Mouse (Mus musculus) embryonic facial prominence, embryonic 14.5 days (tissue): ENCODE measurements at regions not wholly inside any gene's neighbourhood (a gene's known extent, or its start where the extent isn't known, plus 50 kb on each side); places are given as distances from the start of the nearest gene placed in this dataset.
A peak's percentile ranks its signal among the peaks of the same experiment; 100 is the strongest.

ENCODE experiments used
- ATAC-seq: fragments of 200-750 bp; cut with Nextera tagmentation; 2 replicates; pipeline ENCODE4 v1.8.0; 2017; ENCODE audit warnings: low read depth, moderate number of reproducible peaks, moderate TSS enrichment
- DNase-seq: peaks from one replicate; pipeline ENCODE4 v3.0.0-alpha.2; 2015; ENCODE audit warnings: low spot score
- H3K27ac ChIP-seq: fragments of 300-500 bp; sonication (generic); replicated peaks from 2 replicates; pipeline ENCODE4 v1.5.1; 2014; ENCODE audit warnings: low read depth, mild to moderate bottlenecking, low read length, moderate library complexity
- H3K27me3 ChIP-seq: fragments of 300-500 bp; sonication (generic); replicated peaks from 2 replicates; pipeline ENCODE4 v1.6.1; 2014; ENCODE audit warnings: low read length; ENCODE audit not compliant: control insufficient read depth, insufficient read depth
- H3K36me3 ChIP-seq: fragments of 300-500 bp; sonication (generic); 2 replicates; pipeline ENCODE4 v1.6.1; 2014; ENCODE audit warnings: low read length, mixed read lengths; ENCODE audit not compliant: control insufficient read depth, insufficient read depth
- H3K4me1 ChIP-seq: fragments of 300-500 bp; sonication (generic); 2 replicates; pipeline ENCODE4 v1.6.1; 2014; ENCODE audit warnings: antibody characterized with exemption, low read length; ENCODE audit not compliant: control insufficient read depth, insufficient read depth
- H3K4me2 ChIP-seq: fragments of 300-500 bp; sonication (generic); 2 replicates; pipeline ENCODE4 v1.6.1; 2014; ENCODE audit warnings: low read depth, mild to moderate bottlenecking, low read length, moderate library complexity, mixed read lengths
- H3K4me3 ChIP-seq: fragments of 300-500 bp; sonication (generic); 2 replicates; pipeline ENCODE4 v1.5.1; 2014; ENCODE audit warnings: low read depth, mild to moderate bottlenecking, low read length
- H3K9ac ChIP-seq: fragments of 300-500 bp; sonication (generic); 2 replicates; pipeline ENCODE4 v1.6.1; 2014; ENCODE audit warnings: low read depth, mild to moderate bottlenecking, low read length, moderate library complexity, mixed read lengths
- H3K9me3 ChIP-seq: fragments of 300-500 bp; sonication (generic); 2 replicates; pipeline ENCODE4 v1.6.1; 2016; ENCODE audit warnings: low read length; ENCODE audit not compliant: control insufficient read depth
- WGBS: fragments of 180-500 bp; shearing (Covaris S2); extraction: QIAGEN DNeasy Blood & Tissue Kit; methylation state at CpG from one replicate; pipeline ENCODE4 v1.1.7; 2014; 5-methylcytosine and 5-hydroxymethylcytosine counted together

DNA sequence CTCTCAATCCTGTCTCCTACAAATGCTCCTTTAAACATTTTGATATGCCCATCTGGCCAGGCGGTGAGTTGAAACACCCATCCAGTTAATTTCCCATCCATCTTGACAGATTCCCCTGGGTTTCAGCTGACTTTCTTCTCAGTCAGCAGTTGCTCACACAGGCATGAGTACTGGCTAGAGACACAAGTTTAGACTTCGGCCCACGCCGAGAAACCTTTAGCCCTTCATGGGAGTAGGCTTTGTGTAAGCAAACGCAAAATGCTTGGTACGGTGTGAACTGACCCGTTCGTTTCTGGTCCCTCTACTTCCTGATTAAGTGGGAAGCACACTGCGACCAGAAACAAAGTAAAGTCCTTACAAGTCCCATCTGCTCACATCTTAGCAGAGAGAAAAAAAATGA, 401.6 kb downstream of the Rapgef2 start:
- no peak overlapping the region for H3K9ac ChIP-seq
- no peak overlapping the region for H3K27ac ChIP-seq
- no peaks in the 10 kb centered on the region for H3K27me3 ChIP-seq
- no peak overlapping the region for H3K4me3 ChIP-seq
- H3K9me3 ChIP-seq = no peaks in the 10 kb centered on the region
- DNase-seq (no peak), ATAC-seq (no peak)
- no peak overlapping the region for H3K4me2 ChIP-seq
- no peaks in the 10 kb centered on the region for H3K36me3 ChIP-seq
- 76% methylated on average over 9 of the region's 9 CpGs for WGBS
- no peaks in the 10 kb centered on the region for H3K4me1 ChIP-seq

GRCm38 (mm10) chr3:78884029-78884428, 402.3 kb downstream of the Rapgef2 start:
- H3K9ac ChIP-seq = no peak overlapping the region
- no peaks in the 10 kb centered on the region for H3K4me1 ChIP-seq
- ATAC-seq = no peak
- DNase-seq = no peak
- WGBS = 80% methylated on average over 11 of the region's 11 CpGs
- no peaks in the 10 kb centered on the region for H3K36me3 ChIP-seq
- no peak overlapping the region for H3K27ac ChIP-seq
- H3K4me2 ChIP-seq = no peak overlapping the region
- H3K27me3 ChIP-seq = no peaks in the 10 kb centered on the region
- no peaks in the 10 kb centered on the region for H3K9me3 ChIP-seq
- no peak overlapping the region for H3K4me3 ChIP-seq

GRCm38 (mm10) chr3:78880072-78880471, 406.2 kb downstream of the Rapgef2 start:
- no peak for ATAC-seq
- no peak for DNase-seq
- Histone ChIP-seq H3K36me3 (no peaks in the 10 kb centered on the region), H3K4me1 (no peaks in the 10 kb centered on the region), H3K9me3 (no peaks in the 10 kb centered on the region), H3K27ac (no peak overlapping the region), H3K4me3 (no peak overlapping the region), H3K4me2 (no peak overlapping the region), H3K9ac (no peak overlapping the region), H3K27me3 (no peaks in the 10 kb centered on the region)
- 90% methylated on average over 13 of the region's 13 CpGs for WGBS

DNA sequence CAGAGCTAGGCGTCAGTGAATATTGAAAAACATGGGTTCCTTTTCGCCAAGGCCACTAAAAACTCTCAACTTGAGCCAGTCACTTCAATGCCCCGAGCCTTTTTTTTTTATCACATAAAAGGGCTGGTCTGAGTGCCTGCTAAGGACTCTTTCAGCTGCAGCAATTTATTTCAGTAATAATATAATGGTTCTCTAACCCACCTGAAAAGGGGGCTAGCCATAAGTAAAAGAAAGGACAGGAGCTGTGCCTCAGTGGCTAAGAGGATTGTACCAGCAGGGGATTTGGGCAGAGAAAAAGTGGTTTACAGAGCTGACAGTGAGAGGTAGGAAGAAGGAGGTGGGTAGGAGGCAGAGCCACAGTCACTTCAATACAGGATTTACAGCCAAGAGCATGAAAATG, 409.0 kb downstream of the Rapgef2 start:
- WGBS = 63% methylated on average over 3 of the region's 3 CpGs
- ATAC-seq (no peak), DNase-seq (no peak)
- Histone ChIP-seq H3K9ac (no peak overlapping the region), H3K4me2 (no peak overlapping the region), H3K9me3 (no peaks in the 10 kb centered on the region), H3K27me3 (no peaks in the 10 kb centered on the region), H3K4me1 (no peaks in the 10 kb centered on the region), H3K4me3 (no peak overlapping the region), H3K27ac (no peak overlapping the region), H3K36me3 (no peaks in the 10 kb centered on the region)

GRCm38 (mm10) chr3:78866896-78867295, 419.4 kb downstream of the Rapgef2 start:
- Histone ChIP-seq H3K27me3 (no peaks in the 10 kb centered on the region), H3K36me3 (no peaks in the 10 kb centered on the region), H3K4me2 (no peak overlapping the region), H3K4me1 (no peaks in the 10 kb centered on the region), H3K9ac (no peak overlapping the region), H3K4me3 (no peak overlapping the region), H3K27ac (no peak overlapping the region), H3K9me3 (no peaks in the 10 kb centered on the region)
- DNase-seq (no peak), ATAC-seq (no peak)
- WGBS = 79% methylated on average over 1 of the region's 1 CpGs

DNA sequence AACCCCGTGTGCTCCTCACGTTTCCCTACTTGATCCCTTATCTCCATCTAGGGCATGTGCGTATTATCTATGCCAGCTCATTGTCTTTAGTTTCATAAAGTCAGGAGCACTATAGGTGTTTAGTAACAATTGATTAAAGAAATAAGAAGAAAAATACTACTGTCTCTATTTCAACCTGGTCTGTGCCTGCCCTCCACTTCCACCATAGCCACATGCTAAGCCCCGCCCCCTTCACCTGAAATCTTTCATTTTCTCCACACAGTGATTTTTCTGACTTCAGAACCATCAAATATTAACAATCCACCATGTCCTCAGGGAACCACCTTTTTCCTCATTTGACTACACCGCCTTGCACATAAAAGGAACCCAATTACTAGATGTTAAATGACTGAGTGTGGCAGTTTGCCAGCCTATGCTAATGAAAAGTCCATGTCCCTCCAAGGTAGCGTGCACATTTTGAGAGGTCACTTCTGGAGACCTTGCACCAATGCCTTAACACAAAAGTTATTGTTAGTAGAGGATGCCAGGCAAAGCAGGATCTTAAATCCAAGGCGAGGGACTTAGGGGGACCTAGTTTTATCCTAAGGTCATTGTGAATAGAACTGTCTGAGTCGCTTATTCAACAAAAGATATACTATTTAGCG, 420.1 kb downstream of the Rapgef2 start:
- no peak for DNase-seq
- Histone ChIP-seq H3K27ac (no peak overlapping the region), H3K4me1 (no peaks in the 10 kb centered on the region), H3K9me3 (no peaks in the 10 kb centered on the region), H3K27me3 (no peaks in the 10 kb centered on the region), H3K9ac (no peak overlapping the region), H3K36me3 (no peaks in the 10 kb centered on the region), H3K4me3 (no peak overlapping the region), H3K4me2 (no peak overlapping the region)
- ATAC-seq = no peak
- 83% methylated on average over 9 of the region's 9 CpGs for WGBS

DNA sequence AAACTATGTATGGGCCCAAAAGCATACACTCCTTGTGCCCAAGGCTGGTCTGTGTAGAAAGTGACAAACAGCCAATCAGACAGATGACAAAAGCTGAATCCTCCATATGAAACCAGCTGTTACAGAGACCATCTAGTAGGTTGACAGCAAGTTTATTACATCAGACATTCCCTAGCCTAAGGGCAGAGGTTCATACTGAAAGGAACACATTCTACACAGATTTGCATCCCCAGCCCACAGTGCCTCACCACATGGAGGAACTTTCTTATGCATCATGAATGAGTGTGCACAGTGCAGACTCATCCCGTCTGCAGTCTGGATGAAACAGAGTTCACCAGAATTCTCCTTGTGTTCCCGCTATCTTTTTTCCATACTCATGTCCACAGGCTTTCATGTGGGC, 423.3 kb downstream of the Rapgef2 start:
- Histone ChIP-seq H3K4me2 (no peak overlapping the region), H3K4me3 (no peak overlapping the region), H3K27me3 (no peaks in the 10 kb centered on the region), H3K27ac (no peak overlapping the region), H3K4me1 (no peaks in the 10 kb centered on the region), H3K9ac (no peak overlapping the region), H3K36me3 (no peaks in the 10 kb centered on the region), H3K9me3 (no peaks in the 10 kb centered on the region)
- ATAC-seq (no peak), DNase-seq (no peak)
- 76% methylated on average over 2 of the region's 2 CpGs for WGBS

DNA sequence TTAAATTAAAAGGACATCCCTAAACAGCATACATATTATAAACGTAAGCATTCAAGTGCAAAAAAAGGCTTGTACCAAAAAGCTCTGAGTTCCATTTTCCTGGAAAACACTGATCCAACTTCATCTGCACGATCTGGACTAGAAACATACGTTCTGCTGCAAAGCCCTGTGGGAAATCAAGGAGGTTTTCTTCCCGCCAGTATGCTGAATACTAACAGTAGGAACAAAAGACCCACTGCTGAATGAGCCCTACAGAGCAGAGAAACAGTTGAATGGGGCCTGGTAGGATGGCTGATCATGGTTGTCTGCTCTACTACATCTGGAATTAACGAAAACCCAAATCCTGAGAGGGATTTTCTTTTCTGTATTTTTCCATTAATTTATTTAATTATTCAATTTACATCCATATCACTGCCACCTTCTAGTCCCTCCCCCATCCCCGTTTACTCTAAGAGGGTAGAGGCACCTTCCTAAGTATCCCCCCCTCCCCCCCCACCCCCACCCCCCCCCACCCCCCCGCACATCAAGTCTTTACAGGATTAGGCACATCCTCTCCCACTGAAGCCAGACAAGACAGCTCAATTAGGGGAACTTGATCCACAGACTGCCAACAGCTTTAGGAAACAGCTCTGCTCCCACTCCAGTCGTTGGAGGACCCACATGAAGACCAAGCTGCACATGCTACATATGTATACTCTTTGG, 439.5 kb downstream of the Rapgef2 start:
- DNase-seq = peak; percentile 59
- H3K4me3 ChIP-seq = no peak overlapping the region

GRCm38 (mm10) chr3:78841173-78841572, 445.1 kb downstream of the Rapgef2 start:
- Histone ChIP-seq H3K4me2 (no peak overlapping the region), H3K9me3 (no peaks in the 10 kb centered on the region), H3K4me3 (no peak overlapping the region), H3K4me1 (no peaks in the 10 kb centered on the region), H3K9ac (no peak overlapping the region), H3K36me3 (no peaks in the 10 kb centered on the region), H3K27me3 (no peaks in the 10 kb centered on the region), H3K27ac (no peak overlapping the region)
- 68% methylated on average over 4 of the region's 4 CpGs for WGBS
- DNase-seq (no peak), ATAC-seq (no peak)

More for the DNA sequence above, 439.5 kb downstream of the Rapgef2 start:
- H3K27me3 ChIP-seq = no peaks in the 10 kb centered on the region
- H3K9me3 ChIP-seq = no peaks in the 10 kb centered on the region
- no peak overlapping the region for H3K27ac ChIP-seq
- H3K4me1 ChIP-seq = no peaks in the 10 kb centered on the region
- WGBS = 56% methylated on average over 7 of the region's 8 CpGs
- no peak for ATAC-seq
- H3K9ac ChIP-seq = no peak overlapping the region
- no peaks in the 10 kb centered on the region for H3K36me3 ChIP-seq
- no peak overlapping the region for H3K4me2 ChIP-seq
